Mouse (Mus musculus) lung, postnatal 4 days (tissue): ENCODE measurements around the gene Kdr.

ENCODE experiments used
- DNase-seq, 2 experiments: peaks; one replicate each; pipeline ENCODE4 v3.0.0; 2021

Gene Kdr

GRCm38 (mm10) chr5:75978374-75979100, at the start of gene Kdr:
Gene Kdr (minus strand): TSS chr5:75978458.
- peak; percentile 81 to 85 for DNase-seq

GRCm38 (mm10) chr5:76026805-76027204, 48.5 kb upstream of the Kdr start:
- no peak for DNase-seq

- peak in 1 of 2 experiments; percentile 36 for DNase-seq
Measured at GRCm38 (mm10) chr5:76025996-76026665, 47.9 kb upstream of the Kdr start.

GRCm38 (mm10) chr5:76023011-76023773, 44.9 kb upstream of the Kdr start:
- DNase-seq = peak in 1 of 2 experiments; percentile 19

GRCm38 (mm10) chr5:76022436-76022835, 44.2 kb upstream of the Kdr start:
- DNase-seq = no peak

GRCm38 (mm10) chr5:76018321-76018720, 40.1 kb upstream of the Kdr start:
- DNase-seq = no peak

- DNase-seq = no peak
Measured at GRCm38 (mm10) chr5:76016086-76016485, 37.8 kb upstream of the Kdr start.

- DNase-seq = peak; percentile 66 to 79
Measured at GRCm38 (mm10) chr5:76013881-76014431, 35.7 kb upstream of the Kdr start.

GRCm38 (mm10) chr5:76006403-76006802, 28.1 kb upstream of the Kdr start:
- no peak for DNase-seq

- DNase-seq = no peak
Measured at GRCm38 (mm10) chr5:75990212-75990611, 12.0 kb upstream of the Kdr start.

- DNase-seq = no peak
Measured at GRCm38 (mm10) chr5:75987530-75987929, 9.3 kb upstream of the Kdr start.

GRCm38 (mm10) chr5:75980521-75981311, 2.5 kb upstream of the Kdr start:
- no peak for DNase-seq

- DNase-seq = peak in 1 of 2 experiments; percentile 11
Measured at GRCm38 (mm10) chr5:75979108-75979507, 850 bp upstream of the Kdr start.

GRCm38 (mm10) chr5:75977441-75978373, 551 bp downstream of the Kdr start:
- peak; percentile 12 to 28 for DNase-seq

GRCm38 (mm10) chr5:75976696-75977095, 1.6 kb downstream of the Kdr start:
- DNase-seq = no peak

- DNase-seq = no peak
Measured at GRCm38 (mm10) chr5:75975398-75975797, 2.9 kb downstream of the Kdr start.

GRCm38 (mm10) chr5:75974543-75975130, 3.6 kb downstream of the Kdr start:
- DNase-seq = peak; percentile 39 to 61

GRCm38 (mm10) chr5:75969887-75970286, 8.4 kb downstream of the Kdr start:
- DNase-seq = no peak

- no peak for DNase-seq
Measured at GRCm38 (mm10) chr5:75962558-75962957, 15.7 kb downstream of the Kdr start.

GRCm38 (mm10) chr5:75961741-75962469, 16.4 kb downstream of the Kdr start:
- peak in 1 of 2 experiments; percentile 50 for DNase-seq
